Mouse (Mus musculus): ENCODE data around the gene Cdc37. TPM values are rescaled to one million over a fixed set of nuclear protein-coding genes. Genes with fewer than 3 reads are reported as not detected.

Gene Cdc37
- total RNA-seq, 1 experiment from 2014 or later, result 348 TPM

- ATAC-seq (replicated peaks; ENCODE audit: low read depth, poor library complexity, severe bottlenecking), result peak; percentile 53
Measured at GRCm38 (mm10) chr9:21168161-21169123, 18.7 kb upstream of the Cdc37 start.

DNA sequence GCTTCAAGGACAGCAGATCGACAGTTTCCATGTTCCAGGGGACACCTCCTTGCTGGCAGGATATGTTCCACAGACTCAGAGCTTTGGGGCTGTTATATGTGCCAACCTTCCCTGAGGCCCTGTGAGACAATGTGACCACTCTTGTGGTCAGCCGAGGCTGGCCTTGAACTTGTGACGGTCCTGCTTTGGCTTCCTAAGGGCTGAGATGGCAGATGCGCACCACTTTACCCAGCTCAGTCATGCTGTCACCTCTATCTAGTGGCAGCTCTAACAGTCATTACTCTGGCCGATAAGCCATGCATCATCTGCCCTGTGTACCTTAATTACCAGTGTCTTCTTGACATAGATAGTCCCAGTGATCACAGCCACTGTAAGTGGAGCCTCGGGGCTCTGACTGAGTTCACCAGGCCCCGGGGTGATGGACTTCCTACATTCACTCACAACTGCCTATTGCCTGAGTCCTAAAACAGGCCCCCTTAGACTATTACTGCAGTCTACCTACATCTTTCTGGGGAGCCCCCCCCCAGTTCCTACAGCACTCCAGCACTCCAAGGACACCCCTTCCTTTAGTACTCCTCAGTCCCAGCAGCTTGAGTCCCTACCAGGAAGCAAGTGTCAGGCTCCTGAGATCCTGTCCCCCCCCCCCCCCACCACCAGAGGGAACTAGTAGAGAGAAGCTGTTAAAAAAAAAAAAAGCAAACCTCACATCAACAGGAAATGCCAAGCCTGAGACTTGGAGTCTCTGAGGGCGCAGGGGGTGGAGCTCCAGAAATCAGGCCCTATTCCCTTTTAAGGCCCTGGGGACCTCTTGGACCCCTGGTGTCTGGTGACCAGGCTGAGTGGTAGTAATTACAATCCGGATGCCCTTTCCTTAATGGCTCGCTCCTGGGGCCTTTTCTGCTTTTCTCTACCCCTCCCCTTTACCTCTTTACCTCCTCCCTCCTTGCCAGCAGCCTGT, 17.6 kb upstream of the Cdc37 start:
- ATAC-seq (replicated peaks; ENCODE audit: low read depth, poor library complexity, severe bottlenecking), result no peak

GRCm38 (mm10) chr9:21166516-21166915, 16.7 kb upstream of the Cdc37 start:
- no peak for ATAC-seq (replicated peaks; ENCODE audit: low read depth, poor library complexity, severe bottlenecking)

- no peak for ATAC-seq (replicated peaks; ENCODE audit: low read depth, poor library complexity, severe bottlenecking)
Measured at GRCm38 (mm10) chr9:21165952-21166451, 16.2 kb upstream of the Cdc37 start.

DNA sequence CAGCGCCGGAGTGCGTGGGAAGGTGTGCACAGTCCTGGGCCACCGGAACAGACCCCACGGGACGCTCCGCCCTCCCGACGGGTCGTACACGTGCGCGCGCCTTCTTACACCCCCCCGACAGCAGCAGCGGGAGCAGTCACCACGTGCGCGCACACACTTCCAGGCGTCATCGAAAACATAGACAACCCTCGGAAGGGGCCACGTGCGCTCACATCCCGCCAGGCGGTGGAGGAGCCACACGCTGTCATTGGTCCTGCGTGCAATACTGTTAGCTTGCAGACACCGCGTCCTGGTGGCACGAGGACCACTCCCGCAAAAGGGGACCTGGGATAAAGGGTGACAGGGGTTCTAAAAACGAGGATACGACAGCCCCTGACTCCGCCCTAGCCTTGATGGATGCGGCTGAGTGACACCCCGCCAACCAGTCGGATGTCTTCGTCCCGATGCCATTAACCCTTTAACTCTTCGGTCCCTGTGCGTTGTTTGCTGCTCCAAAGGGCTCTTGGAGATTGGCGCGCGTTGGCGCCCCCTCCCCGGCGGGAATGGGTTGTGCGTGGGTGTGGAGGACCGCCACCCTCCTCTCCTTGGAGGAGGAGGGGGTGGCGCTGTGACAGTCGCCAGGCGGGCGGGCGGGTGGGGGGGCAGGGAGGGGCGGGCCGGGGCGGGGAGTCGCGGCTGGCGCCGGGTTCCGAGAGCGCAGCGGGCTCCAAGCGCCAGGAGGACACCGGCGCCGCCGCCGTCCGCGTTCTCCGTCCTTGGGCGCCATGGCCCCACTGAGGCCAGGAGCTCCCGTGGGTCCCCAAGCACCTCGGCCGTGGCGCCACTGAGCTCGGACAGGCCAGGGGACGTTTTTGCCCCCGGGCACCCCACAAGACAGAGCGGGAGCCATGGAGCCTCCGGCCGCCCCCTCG, 15.5 kb upstream of the Cdc37 start, which contains the start of gene Pde4a:
TSS of gene Pde4a (plus strand) at position 674 of the 911 bp plus-strand sequence.
- ATAC-seq (replicated peaks; ENCODE audit: low read depth, poor library complexity, severe bottlenecking), result 0 out of 2 replicates have a peak, but pooled peaks have one; percentile 6

DNA sequence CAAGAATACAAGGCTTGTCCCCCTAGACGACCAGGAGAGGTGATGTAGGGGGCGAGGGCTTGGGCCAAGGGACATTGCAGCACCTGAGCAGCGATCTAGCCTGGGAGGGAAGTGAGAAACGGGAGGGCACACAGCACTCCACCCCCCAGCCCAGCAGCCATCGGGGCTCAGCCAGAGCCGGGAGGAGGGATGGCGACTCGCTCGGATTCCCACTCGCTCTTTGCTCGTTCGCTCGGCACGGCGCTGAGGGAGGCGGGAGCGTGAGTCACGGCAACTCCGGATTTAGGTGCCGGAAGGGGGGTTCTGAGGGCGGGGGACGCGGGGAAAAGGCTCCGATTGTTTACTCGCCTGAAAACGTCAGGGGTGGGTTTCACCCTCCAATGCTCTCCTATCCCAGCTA, 14.3 kb upstream of the Cdc37 start:
- ATAC-seq (replicated peaks; ENCODE audit: low read depth, poor library complexity, severe bottlenecking), result no peak

- ATAC-seq (replicated peaks; ENCODE audit: low read depth, poor library complexity, severe bottlenecking), result no peak
Measured at GRCm38 (mm10) chr9:21163086-21164050, 13.6 kb upstream of the Cdc37 start.

DNA sequence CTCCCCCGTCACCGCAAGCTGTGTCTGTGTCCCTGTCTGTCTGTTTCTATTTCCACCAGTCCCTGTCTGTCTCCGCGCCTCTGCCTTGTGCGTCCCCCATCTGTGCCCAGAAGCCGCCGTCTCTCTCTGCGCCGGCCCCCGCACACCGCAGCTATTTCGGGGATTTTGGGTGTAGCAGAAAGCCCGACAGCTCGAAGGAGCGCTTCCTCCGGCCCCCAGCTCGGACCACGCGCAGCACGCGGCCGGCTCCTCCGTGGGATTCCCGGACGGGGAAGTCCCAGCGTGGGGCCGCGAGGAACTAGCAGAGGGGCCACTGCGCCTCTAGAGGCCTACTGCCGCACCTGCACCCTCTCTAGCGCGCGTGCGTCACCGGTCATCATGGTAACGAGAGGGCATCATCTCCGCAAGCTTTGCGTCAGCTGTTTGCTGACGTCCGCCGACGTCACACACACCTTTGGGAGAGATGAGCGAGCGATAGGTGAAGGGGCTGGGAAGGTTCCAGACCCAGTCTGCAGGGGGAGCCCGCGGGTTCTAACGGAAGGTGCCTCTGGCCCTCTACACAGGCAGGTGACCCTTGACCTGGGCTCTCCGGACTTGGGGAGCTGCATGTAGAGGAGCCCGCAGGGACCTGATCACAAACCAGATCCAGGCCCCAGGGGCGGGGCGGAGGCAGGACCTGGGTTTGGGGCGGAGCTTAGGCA, 11.6 kb upstream of the Cdc37 start:
- ATAC-seq (replicated peaks; ENCODE audit: low read depth, poor library complexity, severe bottlenecking), result peak; percentile 87

DNA sequence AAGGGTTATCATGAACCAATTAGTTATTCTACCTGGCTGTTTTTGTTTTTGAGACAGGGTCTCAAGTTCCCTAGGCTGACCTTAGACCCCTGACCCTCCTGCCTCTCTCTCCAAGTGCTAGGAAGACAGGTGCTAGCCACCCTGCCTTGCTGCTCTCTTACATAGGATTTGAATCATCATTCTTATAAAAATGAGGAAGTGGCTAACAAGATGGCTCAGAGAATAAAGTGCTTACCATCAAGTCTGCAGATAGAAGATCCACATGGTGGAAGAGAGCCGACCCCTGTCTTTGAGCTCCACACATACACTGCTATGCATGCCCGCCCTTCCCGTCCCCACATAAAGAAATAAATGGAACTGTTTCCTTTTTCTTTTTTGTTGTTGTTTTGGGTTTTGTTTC, 5.0 kb upstream of the Cdc37 start:
- ATAC-seq (replicated peaks; ENCODE audit: low read depth, poor library complexity, severe bottlenecking), result peak; percentile 30; the same call in 1 of the 2 replicates

DNA sequence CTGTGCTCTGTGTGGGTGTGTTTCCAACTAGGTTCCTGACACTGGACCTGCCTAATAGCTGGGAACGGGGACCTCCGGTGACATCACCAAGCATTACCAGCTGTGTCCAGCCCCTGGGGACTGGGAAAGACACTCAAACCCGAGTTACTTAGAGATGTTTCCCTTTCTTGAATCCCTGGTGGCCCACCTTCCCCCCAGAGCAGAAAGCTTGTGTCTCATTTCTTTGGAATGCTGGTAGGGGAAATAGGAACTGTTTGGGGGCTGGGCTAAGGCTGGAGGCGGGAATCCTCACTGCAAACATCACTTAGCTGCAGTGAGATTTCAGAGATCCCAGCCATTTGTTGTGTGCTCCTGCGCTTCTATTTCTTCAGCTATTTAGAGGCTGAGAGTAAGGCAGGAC, 4.1 kb upstream of the Cdc37 start:
- ATAC-seq (replicated peaks; ENCODE audit: low read depth, poor library complexity, severe bottlenecking), result no peak

DNA sequence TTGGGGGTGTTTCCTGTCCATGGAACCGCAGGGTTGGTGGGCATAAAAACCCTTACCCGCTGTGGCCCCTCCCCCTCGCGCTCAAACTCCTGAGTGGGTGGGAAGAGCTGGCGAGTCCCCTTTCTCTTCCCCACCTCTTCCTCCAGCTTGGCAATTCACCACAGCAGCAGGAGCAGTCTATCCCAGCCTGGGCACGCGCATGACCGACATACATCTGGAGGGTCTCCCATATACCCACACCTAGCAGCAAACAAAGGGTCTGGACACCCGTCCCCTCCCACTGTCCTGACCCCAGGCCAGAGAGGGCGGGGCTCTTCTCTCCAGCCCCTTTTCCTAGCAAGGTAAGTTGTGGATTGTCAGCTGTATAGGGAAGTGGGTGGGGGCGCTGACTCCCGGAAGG, 3.5 kb upstream of the Cdc37 start:
- no peak for ATAC-seq (replicated peaks; ENCODE audit: low read depth, poor library complexity, severe bottlenecking)

DNA sequence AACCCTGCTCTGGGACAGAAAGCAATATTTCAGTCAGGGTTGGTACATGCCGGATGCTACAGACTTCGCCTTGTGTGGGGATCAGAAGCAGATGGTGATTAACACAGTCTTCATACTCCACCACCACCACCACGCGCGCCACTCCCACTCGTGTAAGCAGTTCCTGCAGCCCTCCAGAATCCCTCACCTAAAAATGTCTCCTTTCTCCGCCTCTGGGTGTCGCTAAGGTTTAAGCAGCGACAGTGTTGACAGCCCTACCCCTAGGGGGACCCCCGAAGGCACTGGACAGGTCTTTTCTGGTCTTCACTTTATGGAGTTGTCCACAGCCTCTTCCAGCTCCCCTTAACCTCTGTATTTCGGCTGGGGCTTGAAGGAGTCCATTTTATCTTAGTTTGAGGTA, 2.9 kb upstream of the Cdc37 start:
- ATAC-seq (replicated peaks; ENCODE audit: low read depth, poor library complexity, severe bottlenecking), result peak; percentile 67

- ATAC-seq (replicated peaks; ENCODE audit: low read depth, poor library complexity, severe bottlenecking), result no peak
Measured at GRCm38 (mm10) chr9:21149077-21149653, 617 bp downstream of the Cdc37 start.

GRCm38 (mm10) chr9:21148427-21148826, 1.4 kb downstream of the Cdc37 start:
- ATAC-seq (replicated peaks; ENCODE audit: low read depth, poor library complexity, severe bottlenecking), result no peak

DNA sequence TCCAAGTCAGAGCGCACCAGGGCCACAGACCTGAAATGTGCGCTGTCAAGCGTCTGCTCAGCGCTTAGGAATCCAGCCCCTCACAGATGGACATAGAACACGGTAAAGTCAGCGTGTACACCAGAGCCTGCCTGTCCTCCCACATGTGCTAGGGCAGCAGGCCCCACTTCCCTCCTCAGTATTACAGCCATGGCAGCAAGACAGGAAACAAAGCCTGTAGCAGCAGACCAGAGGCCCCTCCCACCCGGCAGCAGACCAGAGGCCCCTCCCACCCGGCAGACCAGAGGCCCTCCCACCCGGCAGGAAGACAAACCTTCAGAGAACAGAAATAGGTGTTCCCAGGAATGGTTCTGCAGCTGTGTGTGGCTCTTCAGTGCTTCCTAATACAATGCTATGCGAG, 3.1 kb downstream of the Cdc37 start:
- peak; percentile 88 for ATAC-seq (replicated peaks; ENCODE audit: low read depth, poor library complexity, severe bottlenecking)

DNA sequence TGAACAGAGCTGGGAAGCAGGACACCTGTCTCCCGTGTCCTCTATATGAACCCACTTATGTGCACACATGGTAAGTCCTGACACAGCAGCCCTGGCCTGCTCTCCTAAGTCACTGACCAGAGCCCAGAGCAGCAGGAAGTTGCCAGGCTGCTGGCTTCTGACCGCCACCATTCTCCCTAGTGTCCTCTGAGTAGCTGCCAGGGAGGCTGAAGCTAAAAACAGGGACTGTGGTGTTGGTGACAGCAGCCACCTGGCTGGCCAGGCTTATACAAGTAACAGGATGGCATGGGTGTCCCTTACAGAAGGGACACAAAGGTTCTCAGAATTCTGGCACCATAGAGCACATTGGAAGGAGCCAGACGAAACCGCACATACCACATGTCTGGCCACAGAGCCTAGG, 4.4 kb downstream of the Cdc37 start:
- ATAC-seq (replicated peaks; ENCODE audit: low read depth, poor library complexity, severe bottlenecking), result no peak

DNA sequence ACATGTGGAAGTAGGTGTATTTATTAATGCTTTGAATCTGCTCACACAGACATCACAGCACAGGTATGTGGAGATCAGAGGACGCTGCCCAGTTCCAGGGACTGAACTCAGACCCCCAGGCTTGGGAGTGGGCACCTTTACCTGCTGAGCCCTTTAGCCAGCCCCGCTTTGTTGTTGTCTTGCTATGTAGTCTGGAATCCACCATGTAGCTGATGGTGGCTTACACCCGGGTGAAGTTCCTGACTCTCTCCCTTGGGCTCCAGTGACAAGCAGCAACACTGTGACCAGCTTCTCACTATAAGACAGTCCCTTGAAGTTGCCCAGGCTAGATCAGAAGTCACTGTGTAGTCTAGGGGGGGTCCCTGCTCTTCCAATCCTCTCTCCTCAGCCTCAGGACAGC, 5.4 kb downstream of the Cdc37 start:
- ATAC-seq (replicated peaks; ENCODE audit: low read depth, poor library complexity, severe bottlenecking), result no peak

All from common myeloid progenitor, adult 5-6 weeks (primary cell).